Mouse (Mus musculus): ENCODE results near the gene Cd151. TPM values are rescaled to one million over a fixed set of nuclear protein-coding genes. Genes with fewer than 3 reads are reported as not detected.

Gene Cd151
- polyA plus RNA-seq (2012; rRNA removed) = 70.7 and 98.9 TPM in 2 replicates

GRCm38 (mm10) chr7:141467230-141468030 is at the start of gene Cd151:
Cd151 (plus strand) TSS chr7:141467392.

GRCm38 (mm10) chr7:141429310-141429709 is 37.9 kb upstream of the Cd151 start, which contains the start of gene Cend1:
Cend1 (minus strand) TSS chr7:141429491.

GRCm38 (mm10) chr7:141437178-141438120 is 29.7 kb upstream of the Cd151 start, which contains the start of gene Slc25a22:
Slc25a22 (minus strand) TSS chr7:141437892.

DNA sequence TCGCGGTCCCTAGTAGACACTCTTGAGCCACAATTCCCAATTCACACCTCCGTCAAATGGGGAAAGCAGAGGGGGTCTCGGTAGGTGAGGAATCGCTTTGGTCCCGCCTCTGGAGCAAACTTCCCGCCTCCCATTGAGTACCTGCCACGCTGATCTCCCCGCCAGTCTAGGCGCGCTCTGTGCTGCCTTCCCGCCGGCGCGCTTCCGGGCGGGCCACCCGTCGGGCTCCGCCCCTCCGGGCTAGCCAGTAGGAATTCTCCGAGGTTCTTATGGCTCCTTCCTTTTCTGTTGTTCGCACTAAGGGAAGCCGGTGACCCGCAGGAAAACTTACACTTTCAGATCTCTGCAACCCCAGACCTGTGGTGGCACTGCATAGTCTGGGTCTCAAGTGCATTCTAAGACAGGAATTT is 23.4 kb upstream of the Cd151 start, which contains the start of gene Pidd1:
Pidd1 (minus strand) TSS at position 198 of the 410 bp plus-strand sequence.

GRCm38 (mm10) chr7:141447110-141447991 is 19.8 kb upstream of the Cd151 start, which contains the start of gene Rplp2:
Rplp2 (plus strand) TSS chr7:141447370.

DNA sequence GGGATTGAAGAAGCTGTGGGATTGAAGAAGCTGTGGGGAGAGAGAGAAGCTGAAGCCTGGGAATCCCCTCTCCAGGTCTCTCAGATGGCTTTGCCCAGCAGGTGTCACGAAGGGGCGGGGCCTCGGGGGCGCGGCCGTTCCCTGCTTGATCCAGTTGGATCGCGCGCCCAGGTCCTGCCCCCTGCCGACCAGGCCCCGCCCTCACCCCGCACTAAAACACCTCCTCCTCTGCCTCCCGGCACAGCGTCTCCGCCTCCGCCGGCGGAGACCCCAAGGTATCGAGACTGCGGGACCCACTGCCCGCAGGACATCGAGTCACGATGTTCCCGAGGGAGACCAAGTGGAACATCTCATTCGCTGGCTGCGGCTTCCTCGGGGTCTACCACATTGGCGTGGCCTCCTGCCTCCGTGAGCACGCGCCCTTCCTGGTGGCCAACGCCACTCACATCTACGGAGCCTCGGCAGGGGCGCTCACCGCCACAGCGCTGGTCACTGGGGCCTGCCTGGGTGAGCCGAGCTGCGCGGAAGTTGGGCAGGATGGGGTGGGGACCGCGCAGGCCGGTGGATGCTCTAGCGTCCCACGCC is 12.1 kb upstream of the Cd151 start, which contains the start of gene Pnpla2:
Pnpla2 (plus strand) TSS at position 232 of the 585 bp plus-strand sequence.

GRCm38 (mm10) chr7:141460391-141461113 is 6.6 kb upstream of the Cd151 start, which contains the start of gene Cracr2b:
Cracr2b (plus strand) TSS chr7:141461094.

DNA sequence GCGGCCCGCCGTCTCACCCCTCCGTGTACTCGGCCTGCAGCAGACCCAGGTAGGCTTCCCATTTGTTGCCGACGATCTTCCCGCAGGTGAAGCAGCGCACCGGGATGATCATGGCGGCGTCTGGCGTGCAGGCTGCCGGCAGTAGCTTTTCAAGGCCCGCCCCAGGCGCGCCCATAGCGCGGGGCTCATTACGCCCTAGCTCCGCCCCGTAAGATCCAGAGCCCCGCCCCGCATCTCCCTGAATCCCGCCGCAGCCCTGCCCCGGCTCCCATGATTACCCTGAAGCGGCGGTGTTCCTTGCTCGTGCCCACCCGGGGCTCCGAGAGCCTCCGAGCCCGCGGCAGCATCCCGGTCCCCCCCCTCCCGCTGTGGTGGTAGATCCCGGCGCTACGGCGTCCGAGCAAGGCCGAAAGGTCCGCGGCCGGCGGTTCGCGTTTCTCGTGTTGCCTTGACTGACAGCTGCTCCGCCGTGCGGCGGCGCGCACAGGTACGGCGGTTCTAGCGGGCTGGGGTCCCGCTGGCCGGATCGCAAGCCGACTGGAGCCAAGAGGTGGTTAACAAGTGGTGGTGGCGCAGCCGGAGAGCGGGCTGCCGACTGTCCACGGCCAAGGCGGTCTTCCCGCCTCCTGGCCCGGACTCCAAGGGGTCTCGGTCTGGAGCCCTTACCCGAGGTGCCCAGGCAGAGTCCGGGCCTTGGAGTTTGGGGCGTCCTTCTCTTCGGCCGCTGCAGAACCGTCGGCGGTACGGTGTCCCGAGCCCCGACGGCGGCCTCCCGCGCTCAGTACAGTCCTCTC is 8.0 kb downstream of the Cd151 start, which contains the start of the genes Polr2l and Tspan4:
Polr2l (minus strand) TSS at position 122 of the 794 bp plus-strand sequence.
Tspan4 (plus strand) TSS at position 230 of the 794 bp plus-strand sequence.

Other genes with a start within 250 kb of the Cd151 start
- gene Phrf1, start 238.6 kb upstream of the Cd151 start, polyA plus RNA-seq (2012; rRNA removed) = 45.8 and 52.9 TPM in 2 replicates
- 0.49 and 0.77 TPM in 2 replicates for gene Irf7, start 200.9 kb upstream of the Cd151 start, polyA plus RNA-seq (2012; rRNA removed)
- gene Cdhr5, start 190.6 kb upstream of the Cd151 start, polyA plus RNA-seq (2012; rRNA removed) = 0.02 and 0.16 TPM in 2 replicates
- 0.28 and 4.1 TPM in 2 replicates for gene Sct, start 188.3 kb upstream of the Cd151 start, polyA plus RNA-seq (2012; rRNA removed)
- 0.56 and 1.6 TPM in 2 replicates for gene Drd4, start 175.4 kb upstream of the Cd151 start, polyA plus RNA-seq (2012; rRNA removed)
- 45.2 and 61.7 TPM in 2 replicates for gene Deaf1, start 139.7 kb upstream of the Cd151 start, polyA plus RNA-seq (2012; rRNA removed)
- 44.9 and 57.3 TPM in 2 replicates for gene Tmem80, start 139.7 kb upstream of the Cd151 start, polyA plus RNA-seq (2012; rRNA removed)
- gene Eps8l2, start 128.5 kb upstream of the Cd151 start, polyA plus RNA-seq (2012; rRNA removed) = 2.7 and 3.8 TPM in 2 replicates
- gene Taldo1, start 75.2 kb upstream of the Cd151 start, polyA plus RNA-seq (2012; rRNA removed) = 237 and 389 TPM in 2 replicates
- 36.6 and 60.3 TPM in 2 replicates for gene Gatd1, start 53.3 kb upstream of the Cd151 start, polyA plus RNA-seq (2012; rRNA removed)
- 6.8 and 9.0 TPM in 2 replicates for gene Cend1, start 37.9 kb upstream of the Cd151 start, polyA plus RNA-seq (2012; rRNA removed)
- gene Slc25a22, start 29.5 kb upstream of the Cd151 start, polyA plus RNA-seq (2012; rRNA removed) = 61.2 and 68.0 TPM in 2 replicates
- gene Pidd1, start 23.4 kb upstream of the Cd151 start, polyA plus RNA-seq (2012; rRNA removed) = 29.8 and 30.6 TPM in 2 replicates
- 1,440 and 4,284 TPM in 2 replicates for gene Rplp2, start 20.0 kb upstream of the Cd151 start, polyA plus RNA-seq (2012; rRNA removed)
- 10.3 and 13.7 TPM in 2 replicates for gene Pnpla2, start 12.2 kb upstream of the Cd151 start, polyA plus RNA-seq (2012; rRNA removed)
- gene Cracr2b, start 6.3 kb upstream of the Cd151 start, polyA plus RNA-seq (2012; rRNA removed) = 4.1 and 6.6 TPM in 2 replicates
- 45.0 and 90.3 TPM in 2 replicates for gene Polr2l, start 7.7 kb downstream of the Cd151 start, polyA plus RNA-seq (2012; rRNA removed)
- gene Tspan4, start 7.8 kb downstream of the Cd151 start, polyA plus RNA-seq (2012; rRNA removed) = 19.9 and 31.4 TPM in 2 replicates
- 17.4 and 24.0 TPM in 2 replicates for gene Chid1, start 72.5 kb downstream of the Cd151 start, polyA plus RNA-seq (2012; rRNA removed)
- 40.9 and 45.4 TPM in 2 replicates for gene Ap2a2, start 94.8 kb downstream of the Cd151 start, polyA plus RNA-seq (2012; rRNA removed)
- gene Muc6, start 187.9 kb downstream of the Cd151 start, polyA plus RNA-seq (2012; rRNA removed) = 0.08 and 0.11 TPM in 2 replicates
- gene Muc2, start 222.9 kb downstream of the Cd151 start, polyA plus RNA-seq (2012; rRNA removed) = 0.52 and 1.3 TPM in 2 replicates